8 mouse cellular contexts compared by ENCODE assay signal in the genomic region with DNA sequence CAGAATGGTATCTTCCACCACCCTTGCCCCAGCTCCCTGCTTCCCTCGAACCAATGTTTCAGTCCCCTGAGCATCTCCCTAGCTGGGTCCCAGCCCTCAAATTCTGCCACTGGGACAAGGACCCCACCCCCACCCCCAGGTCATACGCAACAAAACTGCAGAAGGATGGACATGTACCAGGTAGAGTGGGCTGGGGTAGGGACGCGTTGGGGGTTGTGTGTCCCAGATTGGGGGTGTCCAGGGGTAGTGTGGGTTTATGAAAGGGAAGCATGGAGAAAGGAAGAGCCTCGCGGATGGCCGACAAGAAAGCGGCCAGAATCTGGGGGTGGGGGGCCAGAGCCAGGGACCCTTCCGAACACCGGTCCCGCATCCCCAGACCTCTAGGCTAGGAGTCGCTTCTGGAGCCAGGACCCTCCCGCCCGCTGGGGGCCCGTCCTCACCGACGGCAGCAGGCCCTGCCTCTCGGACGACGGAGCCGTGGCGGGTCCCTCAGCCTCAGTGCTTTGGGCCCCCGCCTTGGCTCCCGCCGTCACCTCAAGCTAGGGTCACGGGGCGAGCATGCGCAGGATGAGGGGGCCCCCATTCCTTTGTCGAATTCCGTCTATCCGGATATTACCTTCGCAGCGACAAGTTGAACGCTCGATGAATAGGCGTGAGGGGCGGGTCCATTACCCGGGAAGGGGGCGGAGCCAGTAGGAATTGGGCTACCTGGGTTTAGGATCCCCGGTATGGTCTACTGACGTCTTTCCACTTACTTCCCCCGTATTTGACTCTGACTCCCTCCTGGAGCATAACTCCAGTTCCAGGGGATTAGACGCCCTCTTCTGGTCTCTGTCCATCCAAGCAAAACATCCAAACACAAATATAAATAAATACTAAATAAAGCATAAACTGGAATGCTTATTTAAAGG. TPM values are rescaled to one million over a fixed set of nuclear protein-coding genes. Genes with fewer than 3 reads are reported as not detected.
DNase-seq lines count a peak whose midpoint lies in the region; ATAC-seq and TF ChIP-seq lines count a peak whose summit lies in the region.

Gene Flywch2 (minus strand): TSS at position 521 of the 911 bp plus-strand sequence.

- no peaks in the 10 kb centered on the region for H3K79me2 ChIP-seq in liver, adult 2 months (ENCODE audit: control insufficient read depth, insufficient read depth, low read length)

- peak; percentile 83 for ATAC-seq in CD4-positive, CD25-positive, alpha-beta regulatory T cell, adult 4 months
- ATAC-seq in heart, embryonic 13.5 days (ENCODE audit: extremely low read depth, insufficient number of reproducible peaks, low FRiP score, low TSS enrichment) = 0 out of 2 replicates have a peak, but pooled peaks have one; percentile 30
- ATAC-seq in kidney, postnatal 0 days (replicated peaks; ENCODE audit: low FRiP score, low read depth) = peak; percentile 76
- peak; percentile 59 for ATAC-seq in monocyte, adult 5-6 weeks (replicated peaks; ENCODE audit: insufficient number of reproducible peaks, low FRiP score, low TSS enrichment, poor library complexity, severe bottlenecking)

- H3K4me2 ChIP-seq in heart, embryonic 13.5 days = peak within 1 kb of the TSS; percentile 93
- H3K4me2 ChIP-seq in kidney, postnatal 0 days (ENCODE audit: low read length) = peak within 1 kb of the TSS; percentile 88

- H3K27me3 ChIP-seq in forebrain, embryonic 10.5 days (ENCODE audit: poor library complexity, severe bottlenecking) = no peaks in the 10 kb centered on the region
- no peaks in the 10 kb centered on the region for H3K27me3 ChIP-seq in heart, embryonic 13.5 days (replicated peaks)
- no peaks in the 10 kb centered on the region for H3K27me3 ChIP-seq in kidney, postnatal 0 days (ENCODE audit: insufficient read depth, low read length)
- no peaks in the 10 kb centered on the region for H3K27me3 ChIP-seq in liver, adult 2 months (ENCODE audit: control insufficient read depth, insufficient read depth, low read length)

- DNase-seq in c-Kit-positive CD71-negative TER-119-negative erythroid progenitor cells, embryonic 14.5 days (ENCODE audit: low read depth) = peak; percentile 70
- DNase-seq in forebrain, embryonic 10.5 days (ENCODE audit: extremely low spot score, low spot score) = peak; percentile 75
- peak; percentile 79 for DNase-seq in kidney, postnatal 0 days (ENCODE audit: low spot score)
- peak; percentile 41 for DNase-seq in liver, adult 2 months (ENCODE audit: extremely low read depth, low read depth, low spot score)
- DNase-seq in spleen, postnatal 4 days (ENCODE audit: low spot score in 2 of 2) = peak; percentile 74 to 81

- peaks cover 31% of the 10 kb centered on the region for H3K4me1 ChIP-seq in forebrain, embryonic 10.5 days
- H3K4me1 ChIP-seq in heart, embryonic 13.5 days = peaks cover 25% of the 10 kb centered on the region
- peaks cover 2% of the 10 kb centered on the region; the same call in 1 of the 2 replicates for H3K4me1 ChIP-seq in kidney, postnatal 0 days (replicated peaks; ENCODE audit: insufficient read depth, low read length)
- H3K4me1 ChIP-seq in liver, adult 2 months (ENCODE audit: control insufficient read depth, insufficient read depth, low read length) = peaks cover 8% of the 10 kb centered on the region

- peak within 1 kb of the TSS; percentile 87 for H3K27ac ChIP-seq in forebrain, embryonic 10.5 days
- H3K27ac ChIP-seq in heart, embryonic 13.5 days (replicated peaks) = no peak within 1 kb of the TSS
- no peak within 1 kb of the TSS for H3K27ac ChIP-seq in kidney, postnatal 0 days
- no peak within 1 kb of the TSS for H3K27ac ChIP-seq in liver, adult 2 months (replicated peaks; ENCODE audit: insufficient read depth, low read depth, low read length)

- no peaks in the 10 kb centered on the region for H3K9me3 ChIP-seq in forebrain, embryonic 10.5 days
- no peaks in the 10 kb centered on the region for H3K9me3 ChIP-seq in heart, embryonic 13.5 days
- H3K9me3 ChIP-seq in kidney, postnatal 0 days (replicated peaks; ENCODE audit: low read length) = no peaks in the 10 kb centered on the region

- no peaks in the 10 kb centered on the region for H3K36me3 ChIP-seq in forebrain, embryonic 10.5 days (replicated peaks)
- H3K36me3 ChIP-seq in heart, embryonic 13.5 days = no peaks in the 10 kb centered on the region
- H3K36me3 ChIP-seq in kidney, postnatal 0 days (ENCODE audit: insufficient read depth, low read length) = no peaks in the 10 kb centered on the region
- H3K36me3 ChIP-seq in liver, adult 2 months (ENCODE audit: control insufficient read depth, insufficient read depth, low read length) = no peaks in the 10 kb centered on the region

- H3K9ac ChIP-seq in heart, embryonic 13.5 days = peak within 1 kb of the TSS; percentile 85
- H3K9ac ChIP-seq in kidney, postnatal 0 days (ENCODE audit: low read depth, low read length) = peak within 1 kb of the TSS; percentile 64
- peak within 1 kb of the TSS; percentile 74 for H3K9ac ChIP-seq in liver, adult 2 months (ENCODE audit: low read depth, low read length)

- 0 out of 2 replicates have a peak, but pooled peaks have one; percentile 33 for TF ChIP-seq CTCF in kidney, postnatal 0 days (IDR thresholded peaks at IDR 0.05; ENCODE audit: low read depth)
- TF ChIP-seq CTCF in liver, adult 2 months (IDR thresholded peaks at IDR 0.05; ENCODE audit: low read depth, low read length) = no peak

- no peak for TF ChIP-seq POLR2A in liver, adult 2 months (IDR thresholded peaks at IDR 0.05; ENCODE audit: extremely low read depth, insufficient read depth, low read length)

- H3K4me3 ChIP-seq in forebrain, embryonic 10.5 days = peak within 1 kb of the TSS; percentile 71
- H3K4me3 ChIP-seq in heart, embryonic 13.5 days = peak within 1 kb of the TSS; percentile 65
- peak within 1 kb of the TSS; percentile 46 for H3K4me3 ChIP-seq in kidney, postnatal 0 days (replicated peaks; ENCODE audit: low read depth, low read length)
- H3K4me3 ChIP-seq in liver, adult 2 months (ENCODE audit: insufficient read depth, low read depth, low read length) = peak within 1 kb of the TSS; percentile 58

- 2% methylated on average over 43 of the region's 43 CpGs for WGBS in forebrain, embryonic 10.5 days
- 2% methylated on average over 43 of the region's 43 CpGs for WGBS in heart, embryonic 13.5 days
- whole genome bisulfite sequencing in kidney, postnatal 0 days = 2% methylated on average over 43 of the region's 43 CpGs
- 5% methylated on average over 40 of the region's 43 CpGs for WGBS in liver, adult 2 months

RNA-seq across cellular contexts. Expression of gene Flywch2, which starts in this region (rescaled TPM):
- polyA plus RNA-seq in CD4-positive, CD25-positive, alpha-beta regulatory T cell, adult 4 months (2017; shearing (Covaris generic)) = 1 to 10 TPM; 3.4 to 3.5 TPM
- polyA plus RNA-seq in forebrain, embryonic 10.5 days (2016; fragmentation: Nextera tagmentation; extraction: Ambion mirVana) = 23.8 and 25.0 TPM in 2 replicates
- 5.8 and 7.4 TPM in 2 replicates for polyA plus RNA-seq in heart, embryonic 13.5 days (2015; fragmentation: Nextera tagmentation; extraction: Ambion mirVana)
- polyA plus RNA-seq in kidney, postnatal 0 days (2015; fragmentation: Nextera tagmentation; extraction: Ambion mirVana) = 40.9 and 46.8 TPM in 2 replicates
- 1.5 and 1.8 TPM in 2 replicates for total RNA-seq in liver, adult 2 months (2014; rRNA removed)
- 1.5 and 2.6 TPM in 2 replicates for polyA plus RNA-seq in liver, adult 2 months (2012; rRNA removed)
- total RNA-seq in monocyte, adult 5-6 weeks (2017) = 2.5 TPM in 1 of 3 replicates, not detected in the others

Comparison
In these comparisons a context has a peak if more than half of its experiments do, and no peak if none do; other contexts are left out.
1. ATAC-seq: peak in every context shown above with its lines; median percentile 83 in CD4-positive, CD25-positive, alpha-beta regulatory T cell, adult 4 months; 76 in kidney, postnatal 0 days; 59 in monocyte, adult 5-6 weeks; 30 in heart, embryonic 13.5 days.